Mouse (Mus musculus) lung, postnatal 14 days (tissue): ENCODE results near the gene Cxcl17.
"Not testable (repeated sequence)": the region's sequence is repeated elsewhere in the genome, so short reads cannot be mapped to it uniquely, and the experiment has no call there.

Experiments used
- DNase-seq: peaks from one replicate; pipeline ENCODE4 v3.0.0; 2021

Cxcl17 gene

DNA sequence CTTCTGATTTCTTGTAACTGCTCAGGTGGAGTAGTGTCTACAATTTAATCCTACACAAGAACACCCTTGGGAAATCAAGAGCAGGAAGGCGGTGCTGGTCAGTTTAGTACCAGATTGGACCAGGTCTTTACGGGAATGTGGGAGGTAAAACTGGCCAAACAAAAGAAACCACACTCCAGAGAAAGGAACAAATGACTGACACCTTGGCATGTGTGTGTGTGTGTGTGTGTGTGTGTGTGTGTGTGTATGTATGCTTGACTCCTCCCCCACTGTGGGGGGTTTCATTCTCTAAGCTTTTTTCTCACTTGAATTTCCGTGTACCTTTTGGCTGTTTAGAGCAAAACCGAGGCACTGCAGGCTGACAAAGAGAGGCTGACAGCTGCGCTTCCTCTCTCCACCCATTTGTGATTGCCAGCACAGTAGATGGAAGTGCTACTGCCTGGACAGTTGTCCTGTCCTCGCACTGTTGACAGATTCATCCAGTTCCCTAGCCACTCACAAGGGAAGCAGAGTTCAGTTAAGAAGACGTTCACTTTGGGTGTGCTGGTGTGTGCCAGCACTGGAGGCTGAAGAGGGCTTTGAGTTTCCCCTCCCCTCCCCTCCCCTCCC lies at the start of gene Cxcl17:
TSS of gene Cxcl17 (minus strand) at position 54 of the 609 bp plus-strand sequence.
- no peak for DNase-seq

DNA sequence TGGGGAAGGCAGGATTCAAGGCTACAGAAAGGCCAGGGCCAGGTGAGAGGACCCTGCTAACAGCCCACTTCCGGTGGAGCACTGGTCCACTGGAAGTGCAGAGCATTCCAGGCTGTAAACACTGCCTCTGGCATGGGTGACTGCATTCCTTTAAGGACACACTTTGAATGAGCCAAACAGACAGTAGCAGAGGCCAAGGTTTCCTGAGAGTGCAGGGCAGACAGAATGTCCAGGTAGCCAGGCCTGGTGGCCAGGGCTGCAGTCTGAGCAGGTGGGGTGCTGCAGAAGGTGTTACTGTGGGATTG lies 49.3 kb upstream of the Cxcl17 start:
- DNase-seq: not testable (repeated sequence)

DNA sequence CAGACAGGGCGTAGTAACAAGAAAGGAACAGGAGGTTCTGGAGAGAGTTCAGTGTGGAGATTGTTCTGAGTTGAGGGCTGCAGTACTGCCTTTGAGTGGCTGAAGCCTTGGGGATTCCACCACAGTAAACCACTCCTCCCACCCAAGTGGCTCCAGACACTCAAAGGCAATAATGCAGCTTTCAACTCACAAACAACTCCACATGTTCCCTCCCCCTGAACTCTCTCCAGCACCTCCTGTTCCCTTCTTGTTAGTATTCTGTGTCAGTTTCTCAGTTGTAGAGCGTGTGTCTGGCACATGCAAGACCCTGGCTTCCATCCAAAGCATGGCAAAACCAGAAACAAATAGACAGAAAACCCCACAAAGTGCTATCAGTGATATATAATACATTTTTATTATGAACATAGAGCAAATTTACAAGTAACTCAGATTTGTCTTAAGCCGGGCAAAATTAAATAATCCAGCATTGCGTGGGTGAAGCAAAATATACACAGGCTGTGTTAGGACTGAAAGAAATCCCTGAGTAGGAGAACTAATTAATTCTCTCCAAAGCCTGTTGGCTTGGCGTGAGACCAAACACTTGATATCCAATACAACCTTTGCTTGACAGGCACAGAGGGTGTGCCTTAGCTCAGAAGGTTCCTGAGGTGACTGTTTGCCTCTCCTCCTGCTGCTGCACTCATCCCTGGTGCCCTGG lies 48.8 kb upstream of the Cxcl17 start:
- not testable (repeated sequence) for DNase-seq

DNA sequence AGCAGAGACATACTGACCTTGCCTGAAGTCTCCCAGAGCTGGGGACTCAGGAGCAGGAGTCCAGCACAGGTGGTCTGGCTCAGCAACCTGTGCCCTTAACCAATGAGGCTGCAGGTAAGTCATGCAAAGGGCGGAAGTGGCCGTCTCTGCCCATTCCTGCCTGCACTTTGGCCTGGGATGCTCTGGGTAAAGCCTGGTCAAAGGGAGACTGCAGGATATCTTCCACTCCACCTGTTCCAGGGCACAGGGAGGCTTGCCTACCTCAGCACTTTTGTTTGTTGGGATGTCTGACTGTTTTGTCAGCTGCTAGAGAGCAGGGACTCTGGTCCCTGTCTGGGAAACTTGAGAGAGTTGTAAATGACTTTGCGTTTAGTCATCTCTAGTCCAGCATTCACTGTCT lies 39.4 kb upstream of the Cxcl17 start:
- no peak for DNase-seq

DNA sequence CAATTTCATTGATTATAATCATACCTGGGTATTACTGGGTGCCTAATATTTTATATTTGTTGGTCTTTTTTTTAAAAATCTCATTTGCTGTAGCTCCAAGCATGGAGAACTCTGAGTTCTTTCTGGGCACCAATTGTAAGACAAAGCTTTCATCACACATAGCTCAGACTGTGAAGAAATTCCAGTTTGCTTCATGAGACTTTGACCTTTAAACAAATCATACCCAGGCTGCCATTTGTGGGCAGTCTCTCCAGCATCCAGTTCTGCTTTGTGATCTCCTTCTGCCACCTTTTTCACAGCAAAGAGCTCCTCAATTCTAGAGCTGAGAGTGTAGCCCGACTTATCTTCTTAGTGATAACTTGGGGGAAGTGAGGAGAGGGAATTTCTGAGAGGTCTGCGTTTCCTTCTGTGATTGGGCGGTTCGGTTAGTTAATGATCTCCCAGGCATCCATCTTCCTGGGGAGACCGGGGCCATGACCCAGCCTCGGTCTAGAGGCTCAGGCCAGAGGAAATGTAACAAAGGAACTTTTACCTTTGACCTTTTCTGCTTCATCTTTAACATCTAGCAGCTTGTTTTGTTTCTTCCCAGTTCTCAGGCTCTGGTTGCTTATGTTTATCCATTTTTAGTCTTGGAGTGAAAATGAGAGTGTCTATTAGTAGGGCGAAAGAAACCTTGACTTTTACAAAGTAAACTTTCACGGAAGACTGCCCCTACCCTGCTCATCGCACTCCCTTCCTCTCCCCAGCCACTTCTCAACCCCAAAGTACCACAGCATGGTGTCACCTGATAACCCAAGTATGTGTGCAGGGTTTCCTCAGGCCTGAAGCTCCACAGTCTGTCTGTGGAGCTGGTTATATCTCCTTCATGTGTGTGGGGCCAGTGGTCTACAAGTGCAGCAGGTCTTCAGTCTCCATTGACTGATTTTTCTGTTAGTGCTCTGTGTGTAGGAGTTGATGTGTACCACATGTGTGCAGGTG lies 37.5 kb upstream of the Cxcl17 start:
- no peak for DNase-seq

DNA sequence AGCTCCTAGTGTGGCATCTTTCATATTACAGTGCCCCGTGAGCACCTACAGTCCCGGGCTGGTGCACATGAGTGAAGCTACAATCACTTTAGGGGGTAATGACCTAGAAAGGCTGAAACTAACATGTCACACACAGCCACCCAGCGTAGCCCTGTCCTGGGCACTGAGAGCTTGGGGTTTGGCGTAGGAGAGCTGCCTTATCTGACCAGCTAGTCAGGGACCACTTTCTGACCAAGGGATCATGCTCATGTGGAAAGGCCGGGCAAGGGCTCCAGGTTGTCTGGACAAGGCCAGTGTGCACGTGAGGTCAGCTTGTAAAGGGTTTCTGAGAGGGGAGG lies 28.1 kb upstream of the Cxcl17 start:
- no peak for DNase-seq

DNA sequence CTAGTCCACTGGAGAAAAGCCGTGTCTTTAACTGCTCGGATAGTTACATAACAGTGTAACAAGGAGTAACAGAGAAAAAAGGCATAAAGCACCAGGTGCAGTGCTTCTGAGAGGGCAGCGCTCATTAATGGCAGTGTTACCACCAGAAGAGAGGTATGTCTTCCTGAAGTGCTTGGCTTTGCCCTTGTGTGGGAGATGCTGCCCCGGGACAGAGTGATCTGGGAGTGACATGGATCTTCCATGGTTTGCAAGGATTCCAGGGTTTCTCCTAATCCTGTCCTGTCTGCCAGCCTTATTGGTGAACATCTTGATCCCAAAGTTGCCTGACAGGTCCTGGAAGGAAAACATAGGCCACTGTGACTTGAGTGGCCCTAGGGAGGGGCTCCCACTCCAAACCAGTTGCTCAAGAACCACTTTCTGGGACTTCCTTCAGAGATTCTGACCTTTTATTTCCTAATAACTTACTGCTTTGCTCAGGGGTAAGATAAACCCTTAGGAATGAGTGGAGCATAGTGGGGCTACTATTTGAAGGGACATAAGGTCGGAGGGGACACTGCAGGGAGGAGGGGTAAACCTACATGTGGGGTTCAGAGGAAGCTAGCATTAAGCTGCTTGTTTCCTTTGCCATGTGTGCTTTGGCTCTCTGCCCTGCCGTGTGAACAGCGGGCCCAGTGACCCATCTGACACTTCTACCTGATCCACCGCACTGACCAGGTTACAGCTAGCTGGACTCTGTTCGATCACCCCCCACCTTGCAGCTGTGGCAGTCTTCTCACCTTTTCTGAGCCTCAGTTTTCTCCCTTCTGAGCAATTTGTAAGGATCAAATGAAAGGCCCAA lies 27.5 kb upstream of the Cxcl17 start:
- peak; percentile 49 for DNase-seq

DNA sequence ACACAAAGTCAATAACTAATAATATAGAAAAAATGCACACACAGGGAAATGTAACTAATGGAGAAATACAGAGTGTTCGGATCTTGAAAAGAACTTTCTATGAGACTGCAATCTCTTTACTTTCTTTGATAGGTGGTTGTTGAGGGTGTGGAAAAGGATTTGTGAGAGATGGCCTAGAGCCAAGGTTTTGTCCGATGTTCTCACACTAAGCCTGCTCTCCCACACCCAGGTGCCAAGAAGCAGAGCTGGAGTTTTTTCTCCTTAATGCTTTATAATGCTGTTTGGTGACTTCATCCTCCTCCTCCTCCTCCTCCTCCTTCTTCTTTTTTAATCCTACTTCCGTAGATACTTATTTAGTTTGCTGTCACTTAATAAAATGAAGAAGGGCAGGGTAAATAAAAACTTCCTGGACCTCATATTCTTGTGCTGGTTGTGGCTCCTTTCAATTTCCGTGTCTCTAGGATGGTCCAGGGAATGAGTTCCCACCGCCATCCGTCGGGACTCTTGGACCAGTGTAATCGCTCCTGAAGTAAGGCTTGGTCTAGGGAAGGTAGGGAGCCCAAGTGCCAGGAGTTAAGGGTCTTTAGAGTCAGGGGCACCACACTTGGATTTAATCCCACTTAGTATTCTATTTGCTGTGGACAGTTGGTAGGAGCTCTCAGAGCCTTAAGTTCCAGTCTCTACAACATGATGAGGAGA lies 26.6 kb upstream of the Cxcl17 start:
- DNase-seq: no peak

DNA sequence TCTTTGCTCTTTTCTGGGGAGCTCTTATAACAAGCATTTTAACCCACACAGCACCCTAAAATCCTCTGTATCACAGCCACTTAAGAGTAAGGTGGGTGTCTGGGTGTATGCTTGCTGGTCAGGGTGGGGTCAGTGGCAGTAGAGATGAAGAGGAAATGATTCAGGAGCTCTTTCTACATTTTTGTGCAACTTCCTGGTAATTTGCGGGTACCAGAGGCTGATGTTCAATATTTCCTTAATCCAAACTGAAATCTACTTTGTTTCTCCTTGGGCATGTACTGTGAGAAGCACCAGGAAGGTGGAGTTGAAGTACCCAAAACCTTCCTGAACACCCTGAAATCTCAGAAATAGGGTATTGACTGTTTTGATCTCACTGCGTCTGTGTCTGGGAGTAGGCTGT lies 24.0 kb upstream of the Cxcl17 start:
- DNase-seq: no peak

DNA sequence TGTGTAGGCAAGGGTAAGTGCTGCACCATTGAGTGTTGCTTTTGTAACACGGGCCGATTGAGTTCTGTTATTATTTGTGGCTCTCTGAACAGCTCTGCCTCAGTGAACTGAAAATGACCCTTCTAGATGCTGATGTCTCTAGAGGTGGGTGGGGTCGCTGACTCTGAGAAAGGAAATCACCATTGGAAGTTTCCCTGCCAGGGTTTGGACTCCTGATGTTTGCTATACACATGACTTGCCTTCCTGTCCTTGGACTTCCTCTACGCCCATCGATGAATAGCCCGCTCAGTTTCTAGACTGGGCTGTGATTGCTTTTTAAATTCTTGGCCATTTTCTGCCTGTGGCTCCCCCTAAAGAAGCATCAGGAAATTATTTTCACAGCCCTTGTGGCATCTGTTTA lies 23.5 kb upstream of the Cxcl17 start:
- DNase-seq: peak; percentile 49

DNA sequence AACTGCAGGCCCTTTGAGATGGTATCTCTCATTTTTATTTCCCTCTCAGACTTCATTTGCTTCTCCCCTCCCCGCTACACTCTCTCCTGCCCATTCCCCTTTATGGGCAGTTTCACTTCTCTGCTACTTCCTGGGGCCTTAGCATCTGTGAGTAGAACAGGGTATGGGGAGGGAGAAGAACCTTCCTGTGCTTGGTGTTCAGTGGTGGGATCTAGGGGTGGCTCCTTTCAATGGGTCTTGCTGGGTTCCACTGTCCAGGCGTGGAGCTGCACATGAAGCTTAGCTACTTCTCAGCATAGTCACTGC lies 22.8 kb upstream of the Cxcl17 start:
- DNase-seq: no peak

DNA sequence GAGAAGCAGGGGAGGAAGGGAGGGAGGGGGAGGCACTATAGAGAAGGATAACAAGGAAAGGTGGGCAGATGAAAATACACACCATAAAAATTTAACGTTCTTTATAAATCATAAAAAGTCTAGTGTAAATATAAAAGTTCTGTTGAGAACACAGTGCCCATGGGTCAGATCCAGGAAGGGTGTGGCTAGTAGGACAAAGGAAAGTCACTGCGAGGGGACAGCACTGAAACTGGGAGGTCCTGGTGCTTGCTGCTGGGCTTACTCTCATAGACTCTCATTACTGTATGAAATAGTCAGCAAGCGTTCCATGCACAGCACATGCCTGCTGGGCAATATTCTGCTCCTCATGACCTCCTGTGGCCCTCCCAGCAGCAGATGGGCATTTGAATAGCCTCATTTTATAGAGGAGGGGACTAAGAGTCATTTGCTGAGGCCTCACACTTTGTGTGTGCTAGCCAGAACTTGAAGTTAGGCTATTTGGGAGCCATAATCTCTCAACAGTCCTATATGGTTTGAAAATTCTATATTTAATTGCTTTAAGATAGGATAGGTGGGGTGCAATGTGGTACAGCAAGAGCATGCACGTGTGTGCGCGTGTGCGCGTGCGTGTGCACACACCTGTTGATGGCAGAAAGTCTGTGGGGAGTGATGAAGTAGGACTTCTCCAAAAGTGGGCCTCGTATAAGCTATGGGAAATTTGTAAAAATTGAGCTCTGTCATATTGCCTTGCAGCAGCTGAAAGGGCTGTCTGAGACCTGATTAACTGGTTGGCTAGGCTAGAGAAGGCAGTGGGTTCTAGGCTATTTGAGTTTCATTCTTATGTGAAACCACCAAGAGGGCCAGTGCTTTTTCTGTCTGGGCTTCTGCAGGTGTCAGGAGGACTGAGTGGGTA lies 22.2 kb upstream of the Cxcl17 start:
- peak; percentile 47 for DNase-seq

DNA sequence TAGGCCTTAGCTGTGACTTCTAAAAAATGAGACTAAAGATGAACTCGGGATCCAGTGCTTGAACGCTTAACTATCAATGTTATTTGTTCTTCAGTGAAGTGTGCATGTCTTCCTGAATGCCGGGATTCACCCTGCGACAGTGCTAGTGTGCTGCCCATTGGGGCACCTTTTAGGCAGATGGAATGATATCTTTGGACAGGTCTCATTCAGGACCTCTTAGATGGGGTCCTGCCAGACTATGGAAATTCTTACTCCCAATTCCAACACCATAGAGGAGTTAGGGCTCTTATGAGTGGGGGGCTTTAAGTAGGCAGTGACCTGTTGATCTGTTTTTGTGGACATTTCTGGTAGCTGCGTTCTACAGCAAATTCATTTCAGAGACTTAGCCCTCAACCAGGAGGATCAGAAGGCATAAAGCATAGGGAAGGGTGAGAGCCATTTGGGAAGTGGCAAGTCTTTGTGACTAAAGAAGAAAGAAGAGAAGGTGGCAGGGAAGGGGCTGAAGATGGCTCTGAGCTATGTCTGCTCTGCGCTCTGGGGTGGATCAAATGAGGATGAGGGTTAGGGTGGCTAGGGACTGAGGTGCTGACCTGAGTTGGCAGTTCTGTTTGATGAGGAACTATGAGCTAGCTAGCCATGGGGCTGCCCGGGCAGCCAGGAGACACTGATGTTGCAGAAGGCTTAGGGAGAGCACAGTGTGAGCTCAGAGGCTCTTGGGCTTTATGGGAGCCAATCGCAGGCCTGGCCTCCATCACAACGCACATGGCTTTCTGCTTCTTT lies 21.3 kb upstream of the Cxcl17 start:
- no peak for DNase-seq

DNA sequence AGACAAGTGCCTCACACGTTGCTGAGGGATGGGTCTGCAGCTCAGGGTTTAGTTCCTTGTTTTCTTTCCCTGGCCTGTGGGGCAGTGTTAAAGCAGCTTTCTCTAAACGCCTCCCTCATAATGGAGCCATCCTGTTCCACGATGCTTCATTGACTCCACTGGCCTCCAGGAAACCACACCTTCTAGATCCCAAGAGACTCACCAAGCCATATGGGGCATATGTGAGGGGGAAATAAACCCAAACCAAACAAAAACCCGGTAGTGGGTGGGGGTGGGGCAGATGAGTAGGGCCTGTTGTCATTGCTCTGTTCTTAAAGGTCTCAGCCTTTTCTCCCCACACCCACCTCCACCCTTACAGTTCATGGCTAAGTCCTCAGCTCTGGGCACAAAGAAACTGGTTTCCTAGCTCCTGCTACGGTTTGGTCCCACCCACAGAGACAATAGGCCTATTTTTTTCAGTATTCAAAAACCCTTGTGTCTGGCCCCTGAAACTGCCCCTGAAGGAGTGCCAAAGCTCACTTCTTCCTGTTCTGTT lies 20.4 kb upstream of the Cxcl17 start:
- peak; percentile 41 for DNase-seq

DNA sequence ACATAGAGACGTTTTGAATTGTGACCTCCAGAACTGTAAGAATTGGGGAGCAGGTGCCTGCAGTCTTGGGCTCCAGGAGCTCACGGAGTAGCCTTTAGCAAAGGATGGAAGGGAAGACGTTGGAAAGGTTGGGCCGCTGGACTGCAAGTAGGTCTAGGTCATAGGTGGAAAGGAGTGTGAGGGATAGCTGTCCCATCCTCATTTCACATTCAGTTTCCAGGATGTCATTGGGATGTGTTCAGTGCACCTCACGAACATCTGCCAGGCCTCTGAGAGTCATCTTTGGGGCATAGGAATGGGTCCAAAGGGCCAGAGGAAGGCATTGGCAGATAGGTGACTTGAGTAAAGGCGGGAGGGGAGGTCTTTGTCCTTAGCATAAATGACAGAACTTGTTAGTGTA lies 19.7 kb upstream of the Cxcl17 start:
- DNase-seq: no peak

DNA sequence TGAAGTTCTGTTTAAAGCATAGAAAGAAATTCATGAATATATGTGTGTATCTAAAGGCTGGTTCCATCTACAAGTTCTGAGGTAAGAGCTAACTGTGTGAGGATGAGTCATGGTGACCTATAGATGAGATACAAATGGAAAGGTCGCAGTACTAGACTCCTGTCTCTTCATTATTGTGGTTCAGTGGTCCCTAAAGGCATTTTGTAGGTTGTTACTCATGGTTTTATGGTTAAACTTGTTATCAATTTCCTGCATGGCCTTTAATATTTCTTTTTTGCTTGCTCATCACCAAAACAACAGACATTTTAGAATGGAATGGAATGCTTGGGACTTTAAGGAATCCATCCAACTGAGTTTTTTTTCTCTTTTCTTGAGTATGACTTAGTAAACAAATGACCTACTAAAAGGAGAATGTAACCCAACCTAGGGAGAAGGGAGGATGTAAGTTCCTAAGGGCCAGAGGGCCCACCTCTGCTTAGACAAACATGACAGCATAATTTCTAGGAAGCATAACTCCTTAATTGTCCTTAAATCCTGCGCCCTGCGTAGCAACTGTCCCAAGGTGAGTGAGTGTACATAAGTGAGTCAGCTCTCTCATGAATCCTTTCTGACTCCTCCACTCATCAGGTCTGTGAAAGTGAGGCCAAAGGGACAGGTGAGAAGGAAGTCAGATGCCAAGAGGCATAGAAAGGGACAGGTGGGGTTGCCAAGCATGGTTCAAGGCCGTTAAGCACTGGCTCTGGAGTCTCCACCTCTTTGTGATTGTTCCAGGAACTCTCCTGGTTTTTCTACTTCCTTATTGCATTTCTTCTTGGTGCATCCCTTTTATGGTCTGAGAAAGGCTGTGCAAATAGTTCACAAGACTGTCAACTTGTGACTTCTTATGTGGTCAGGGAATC lies 17.4 kb upstream of the Cxcl17 start:
- DNase-seq: no peak

DNA sequence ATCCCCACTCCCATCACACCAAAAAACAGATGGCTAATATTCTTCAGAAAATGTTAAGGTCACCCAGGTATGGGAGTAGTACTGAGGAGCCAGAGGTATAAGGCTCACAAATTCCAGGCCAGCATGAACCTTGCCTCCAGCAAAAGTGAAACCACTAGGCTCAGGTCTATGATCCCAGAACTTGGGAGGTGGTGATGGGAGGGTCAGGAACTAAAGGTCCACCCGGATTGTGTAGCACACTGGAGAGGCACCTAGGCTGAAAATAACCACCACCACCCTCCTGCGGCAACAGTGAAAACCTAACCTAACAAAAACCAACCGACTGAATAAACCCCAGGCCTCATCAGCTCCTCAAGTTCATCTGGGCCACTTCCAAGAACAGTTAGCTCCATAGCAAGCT lies 15.6 kb upstream of the Cxcl17 start:
- DNase-seq: no peak

DNA sequence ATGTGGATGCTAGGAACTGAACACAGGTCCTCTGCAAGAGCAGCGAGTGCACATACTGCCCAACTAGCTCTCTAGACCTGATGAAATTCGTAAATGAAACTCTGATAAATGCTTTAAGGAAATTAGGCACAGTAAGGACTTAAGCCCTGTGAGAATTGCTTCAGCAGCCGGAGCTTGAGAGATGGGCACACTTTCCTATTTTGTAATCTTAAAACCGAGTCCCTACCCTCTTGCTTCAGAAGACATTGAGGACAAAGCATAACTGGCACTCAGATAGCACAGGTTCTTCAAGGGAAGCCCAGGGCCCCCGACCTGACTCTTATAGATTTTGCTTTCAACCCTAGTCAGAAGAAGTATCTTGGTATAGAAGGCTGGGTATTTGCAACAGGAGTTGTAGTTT lies 14.5 kb upstream of the Cxcl17 start:
- no peak for DNase-seq

DNA sequence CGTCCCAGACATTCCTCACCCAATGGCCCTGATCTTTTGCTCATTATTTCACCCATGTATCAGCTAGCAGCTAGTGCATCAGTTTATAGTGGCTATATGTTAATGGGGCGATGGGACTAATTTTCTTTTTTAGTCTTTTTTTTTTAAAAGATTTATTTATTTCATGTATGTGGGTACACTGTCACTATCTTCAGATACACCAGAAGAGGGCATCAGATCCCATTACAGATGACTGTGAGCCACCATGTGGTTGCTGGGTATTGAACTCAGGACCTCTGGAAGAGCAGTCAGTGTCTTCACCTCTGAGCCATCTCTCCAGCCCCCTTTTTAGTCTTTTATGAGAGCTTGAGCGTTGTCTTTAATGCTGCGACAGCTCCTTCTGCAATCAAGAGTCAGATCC lies 13.7 kb upstream of the Cxcl17 start:
- not testable (repeated sequence) for DNase-seq
